Mouse (Mus musculus) myocyte (in vitro differentiated cells): Measurements from ENCODE around the gene Diras1. TPM values are rescaled to one million over a fixed set of nuclear protein-coding genes. Genes with fewer than 3 reads are reported as not detected.

ENCODE experiments used
- H3K27me3 ChIP-seq: one replicate; pipeline ENCODE4 v1.6.1; 2011; ENCODE audit not compliant: control insufficient read depth, insufficient read depth, insufficient read length
- H3K36me3 ChIP-seq: one replicate; pipeline ENCODE4 v1.6.1; 2011; ENCODE audit not compliant: control insufficient read depth, insufficient read depth
- H3K4me2 ChIP-seq: one replicate; pipeline ENCODE4 v1.6.1; 2011; ENCODE audit warnings: low read depth, control low read depth
- H3K4me3 ChIP-seq: one replicate; pipeline ENCODE4 v1.5.1; 2011; ENCODE audit warnings: mild to moderate bottlenecking, control low read depth, moderate library complexity
- H3K79me2 ChIP-seq: one replicate; pipeline ENCODE4 v1.6.1; 2011; ENCODE audit not compliant: control insufficient read depth, insufficient read depth
- H3ac ChIP-seq: one replicate; pipeline ENCODE4 v1.6.1; 2011; ENCODE audit not compliant: control insufficient read depth, insufficient read length
- CEBPB ChIP-seq: IDR thresholded peaks from 2 replicates; pipeline ENCODE4 v1.6.1; 2011; ENCODE audit warnings: mild to moderate bottlenecking, moderate library complexity; ENCODE audit not compliant: poor library complexity, insufficient read depth, severe bottlenecking
- E2F4 ChIP-seq: IDR thresholded peaks from one replicate; pipeline ENCODE4 v1.6.1; 2011; ENCODE audit warnings: mild to moderate bottlenecking, control low read depth, moderate library complexity; ENCODE audit not compliant: insufficient read depth
- MAX ChIP-seq: IDR thresholded peaks from one replicate; pipeline ENCODE4 v1.6.1; 2011; ENCODE audit warnings: low read depth, mild to moderate bottlenecking, control low read depth
- MYOD1 ChIP-seq, 3 experiments: IDR thresholded peaks; one replicate each; pipeline ENCODE4 v1.6.1; 2011; ENCODE audit warnings: control low read depth in 2 of 3, low read depth in 2 of 3, mild to moderate bottlenecking in 2 of 3, moderate library complexity in 1 of 3; ENCODE audit not compliant: insufficient read length in 2 of 3, control insufficient read depth in 1 of 3
- MYOG ChIP-seq, 3 experiments: IDR thresholded peaks; one replicate each; pipeline ENCODE4 v1.6.1; 2011; ENCODE audit warnings: control low read depth in 2 of 3, low read depth in 2 of 3, mild to moderate bottlenecking in 2 of 3; ENCODE audit not compliant: insufficient read length in 2 of 3, control insufficient read depth in 1 of 3, insufficient read depth in 1 of 3
- POLR2A ChIP-seq: IDR thresholded peaks from one replicate; pipeline ENCODE4 v1.6.1; 2011; ENCODE audit warnings: low read depth, mild to moderate bottlenecking, control low read depth, moderate library complexity; ENCODE audit not compliant: insufficient read length
- POLR2AphosphoS2 ChIP-seq: IDR thresholded peaks from one replicate; pipeline ENCODE4 v1.6.1; 2011; ENCODE audit warnings: low read depth, control low read depth; ENCODE audit not compliant: insufficient read length
- REST ChIP-seq: IDR thresholded peaks from one replicate; pipeline ENCODE4 v1.6.1; 2011; ENCODE audit warnings: mild to moderate bottlenecking, control low read depth, moderate library complexity; ENCODE audit not compliant: insufficient read depth, insufficient read length
- SRF ChIP-seq: IDR thresholded peaks from one replicate; pipeline ENCODE4 v1.6.1; 2011; ENCODE audit warnings: low read depth; ENCODE audit not compliant: control insufficient read depth, insufficient read length
- TCF12 ChIP-seq: IDR thresholded peaks from one replicate; pipeline ENCODE4 v1.6.1; 2011; ENCODE audit warnings: mild to moderate bottlenecking, control low read depth; ENCODE audit not compliant: poor library complexity, insufficient read depth, severe bottlenecking
- TCF3 ChIP-seq: IDR thresholded peaks from one replicate; pipeline ENCODE4 v1.6.1; 2011; ENCODE audit warnings: low read depth, control low read depth; ENCODE audit not compliant: insufficient read length
- USF1 ChIP-seq: IDR thresholded peaks from one replicate; pipeline ENCODE4 v1.6.1; 2011; ENCODE audit warnings: low read depth, mild to moderate bottlenecking, control low read depth, moderate library complexity
- polyA plus RNA-seq: library from polyadenylated mRNA; unstranded; fragments of >200 nt; fragmentation: generic; extraction: Trizol; gene quantifications from one replicate; pipeline ENCODE4 v1.2.1, GENCODE M21; 2012; ENCODE audit warnings: missing spikeins

Gene Diras1
- polyA plus RNA-seq, 1 experiment: 0.42 TPM

GRCm38 (mm10) chr10:81022744-81023143, 2.7 kb downstream of the Diras1 start:
- Histone ChIP-seq H3K36me3 (no peaks in the 10 kb centered on the region), H3K27me3 (no peaks in the 10 kb centered on the region), H3K79me2 (no peaks in the 10 kb centered on the region), H3K4me2 (no peak overlapping the region), H3ac (no peak overlapping the region), H3K4me3 (no peak overlapping the region)
- TF ChIP-seq MYOG (IDR thresholded peaks at IDR 0.05; ENCODE audit: control insufficient read depth in 1 of 3, insufficient read depth in 1 of 3, insufficient read length in 2 of 3, low read depth in 2 of 3) (no peak), MAX (no peak), POLR2AphosphoS2 (no peak)

DNA sequence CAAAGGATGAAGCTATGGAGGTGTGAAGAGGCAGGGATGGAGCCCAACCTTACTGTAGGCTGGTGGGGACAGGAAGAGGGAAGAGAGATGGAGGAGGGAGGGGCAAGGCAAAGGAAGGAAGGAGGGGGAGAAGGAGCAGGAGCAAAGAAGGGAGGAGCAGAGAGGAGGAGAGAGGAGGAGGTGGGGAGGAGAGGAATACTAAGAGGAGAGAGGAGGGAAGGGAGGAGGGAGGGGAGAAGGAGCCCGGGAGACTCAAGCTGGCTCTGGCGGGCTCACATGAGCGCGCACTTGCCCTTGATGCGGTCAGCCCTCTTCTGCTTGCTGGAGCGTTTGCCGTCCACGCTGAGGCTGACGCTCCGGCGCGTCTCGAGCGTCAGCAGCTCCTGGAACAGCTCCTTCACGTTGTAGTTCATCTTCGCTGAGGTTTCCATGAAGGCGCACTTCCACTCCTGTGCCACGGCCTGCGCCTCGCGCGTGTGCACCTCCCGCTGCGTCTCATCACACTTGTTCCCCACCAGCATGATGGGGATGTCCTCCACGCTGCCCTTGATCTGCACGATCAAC, 3.8 kb downstream of the Diras1 start:
- no peak overlapping the region for H3K4me3 ChIP-seq
- no peaks in the 10 kb centered on the region for H3K27me3 ChIP-seq
- H3K79me2 ChIP-seq: no peaks in the 10 kb centered on the region
- H3K4me2 ChIP-seq: peak overlapping the region; percentile 22
- no peaks in the 10 kb centered on the region for H3K36me3 ChIP-seq
- H3ac ChIP-seq: no peak overlapping the region
- TF ChIP-seq TCF3: no peak

DNA sequence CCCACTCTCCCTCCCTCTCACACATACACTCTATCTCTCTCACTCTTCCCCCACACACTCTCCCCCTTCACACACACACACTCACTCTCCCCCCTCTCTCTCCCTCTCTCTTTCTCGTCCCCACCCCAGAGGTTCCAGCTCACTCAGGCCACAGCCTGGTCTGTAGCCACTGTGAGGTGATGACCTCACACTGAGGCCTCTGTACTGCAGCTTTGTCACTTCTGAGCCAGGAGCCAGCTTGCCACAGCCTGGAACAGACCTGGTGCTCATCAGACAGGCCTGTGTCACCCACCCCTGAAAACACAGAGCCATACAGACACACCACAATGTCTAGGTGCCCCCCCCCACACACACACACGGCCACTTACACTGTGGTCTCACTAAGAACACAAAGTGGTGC, 5.3 kb downstream of the Diras1 start:
- no peaks in the 10 kb centered on the region for H3K36me3 ChIP-seq
- H3K27me3 ChIP-seq: no peaks in the 10 kb centered on the region
- H3K4me3 ChIP-seq: no peak overlapping the region
- no peak overlapping the region for H3ac ChIP-seq
- H3K79me2 ChIP-seq: no peaks in the 10 kb centered on the region
- TF ChIP-seq USF1 (no peak), MYOD1 (IDR thresholded peaks at IDR 0.05; ENCODE audit: control insufficient read depth in 1 of 3, insufficient read length in 2 of 3, low read depth in 2 of 3) (no peak), MYOG (IDR thresholded peaks at IDR 0.05; ENCODE audit: control insufficient read depth in 1 of 3, insufficient read depth in 1 of 3, insufficient read length in 2 of 3, low read depth in 2 of 3) (no peak), REST (no peak), POLR2A (no peak), TCF12 (no peak), MAX (no peak), TCF3 (no peak), CEBPB (no peak), E2F4 (no peak), POLR2AphosphoS2 (no peak), SRF (no peak)
- peak overlapping the region; percentile 34 for H3K4me2 ChIP-seq

DNA sequence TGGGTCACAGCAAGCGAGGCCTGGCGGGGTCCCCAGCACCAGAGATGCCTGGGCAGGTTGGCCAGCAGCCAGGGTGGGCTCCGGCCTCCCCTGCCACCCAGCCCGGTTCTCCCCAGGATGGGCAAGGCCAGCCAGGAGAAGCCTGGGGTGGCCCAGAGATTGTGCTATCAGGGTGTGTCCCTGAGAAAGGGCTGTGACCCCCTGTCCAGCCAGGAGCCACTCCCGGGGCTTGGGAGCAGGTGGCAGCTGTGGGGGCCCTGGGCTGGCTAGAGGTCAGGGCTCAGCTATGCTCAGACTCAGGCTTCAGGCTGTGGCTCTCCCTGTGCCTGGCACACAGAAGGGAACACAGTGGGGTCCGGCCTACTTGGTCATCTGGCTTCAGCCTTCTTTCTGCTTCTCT, 5.8 kb downstream of the Diras1 start:
- Histone ChIP-seq H3K79me2 (no peaks in the 10 kb centered on the region), H3K4me3 (no peak overlapping the region), H3K36me3 (no peaks in the 10 kb centered on the region), H3K4me2 (peak overlapping the region; percentile 34), H3ac (no peak overlapping the region), H3K27me3 (no peaks in the 10 kb centered on the region)
- TF ChIP-seq POLR2A (no peak), MYOG (IDR thresholded peaks at IDR 0.05; ENCODE audit: control insufficient read depth in 1 of 3, insufficient read depth in 1 of 3, insufficient read length in 2 of 3, low read depth in 2 of 3) (peak in 2 of 3 experiments; percentile 50 to 89), MYOD1 (IDR thresholded peaks at IDR 0.05; ENCODE audit: control insufficient read depth in 1 of 3, insufficient read length in 2 of 3, low read depth in 2 of 3) (peak in 2 of 3 experiments; percentile 22 to 72)

DNA sequence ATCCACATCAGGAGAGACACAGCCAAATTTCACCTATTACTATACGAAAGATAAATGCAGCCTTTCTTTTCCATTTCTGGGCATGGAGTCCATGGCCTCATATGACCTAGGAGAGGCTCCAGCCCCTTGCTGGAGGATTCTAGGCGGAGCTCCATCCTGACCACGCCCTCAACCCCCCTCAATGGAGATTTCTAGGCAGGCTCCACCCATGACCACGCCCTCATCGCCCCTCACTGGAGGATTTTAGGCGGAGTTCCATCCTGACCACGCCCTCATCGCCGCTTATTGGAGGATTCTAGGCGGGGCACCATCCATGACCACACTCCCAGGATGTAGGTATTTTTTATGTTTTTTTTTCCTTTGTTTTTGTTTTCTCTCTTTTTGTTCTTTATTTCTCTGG, 7.1 kb downstream of the Diras1 start:
- no peak overlapping the region for H3K4me2 ChIP-seq
- H3K36me3 ChIP-seq: no peaks in the 10 kb centered on the region
- H3K4me3 ChIP-seq: no peak overlapping the region
- no peaks in the 10 kb centered on the region for H3K79me2 ChIP-seq
- H3ac ChIP-seq: no peak overlapping the region
- no peak for TF ChIP-seq SRF
- TF ChIP-seq POLR2AphosphoS2: no peak
- TF ChIP-seq MYOG (IDR thresholded peaks at IDR 0.05; ENCODE audit: control insufficient read depth in 1 of 3, insufficient read depth in 1 of 3, insufficient read length in 2 of 3, low read depth in 2 of 3): no peak
- no peak for TF ChIP-seq MYOD1 (IDR thresholded peaks at IDR 0.05; ENCODE audit: control insufficient read depth in 1 of 3, insufficient read length in 2 of 3, low read depth in 2 of 3)
- no peak for TF ChIP-seq USF1
- TF ChIP-seq CEBPB: no peak
- TF ChIP-seq TCF3: no peak
- no peak for TF ChIP-seq TCF12
- TF ChIP-seq E2F4: no peak
- no peak for TF ChIP-seq MAX
- TF ChIP-seq POLR2A: no peak
- TF ChIP-seq REST: no peak
- H3K27me3 ChIP-seq: peaks cover 1% of the 10 kb centered on the region

DNA sequence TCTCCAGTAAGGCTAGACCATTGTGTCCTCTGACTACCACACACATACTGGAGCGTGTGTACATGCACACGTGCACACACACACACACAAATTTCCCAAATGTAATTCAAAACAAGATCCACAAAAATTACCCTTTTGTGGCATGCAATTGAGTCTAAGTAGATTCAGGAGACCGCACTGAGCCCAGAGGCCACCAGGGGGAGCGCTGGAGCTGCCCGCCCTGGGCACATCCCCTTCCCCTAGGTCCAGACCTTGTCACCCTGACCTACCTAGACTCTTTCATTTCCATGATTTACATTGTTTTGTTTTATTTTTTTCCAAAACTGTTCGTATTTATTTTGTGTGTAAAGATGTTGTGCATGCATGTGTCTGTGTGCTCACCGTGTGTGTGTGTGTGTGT, 8.8 kb downstream of the Diras1 start:
- TF ChIP-seq TCF12: no peak
- no peak for TF ChIP-seq SRF
- TF ChIP-seq MYOG (IDR thresholded peaks at IDR 0.05; ENCODE audit: control insufficient read depth in 1 of 3, insufficient read depth in 1 of 3, insufficient read length in 2 of 3, low read depth in 2 of 3): no peak
- no peak for TF ChIP-seq MYOD1 (IDR thresholded peaks at IDR 0.05; ENCODE audit: control insufficient read depth in 1 of 3, insufficient read length in 2 of 3, low read depth in 2 of 3)
- no peak for TF ChIP-seq TCF3
- TF ChIP-seq MAX: no peak
- no peak for TF ChIP-seq USF1
- no peak for TF ChIP-seq POLR2A
- no peak for TF ChIP-seq E2F4
- no peak for TF ChIP-seq CEBPB
- H3K4me3 ChIP-seq: no peak overlapping the region
- no peak overlapping the region for H3ac ChIP-seq
- peaks cover 8% of the 10 kb centered on the region for H3K27me3 ChIP-seq
- H3K36me3 ChIP-seq: no peaks in the 10 kb centered on the region
- no peaks in the 10 kb centered on the region for H3K79me2 ChIP-seq
- H3K4me2 ChIP-seq: no peak overlapping the region
